ENCODE assay signal across 18 mouse cellular contexts in the genomic region with DNA sequence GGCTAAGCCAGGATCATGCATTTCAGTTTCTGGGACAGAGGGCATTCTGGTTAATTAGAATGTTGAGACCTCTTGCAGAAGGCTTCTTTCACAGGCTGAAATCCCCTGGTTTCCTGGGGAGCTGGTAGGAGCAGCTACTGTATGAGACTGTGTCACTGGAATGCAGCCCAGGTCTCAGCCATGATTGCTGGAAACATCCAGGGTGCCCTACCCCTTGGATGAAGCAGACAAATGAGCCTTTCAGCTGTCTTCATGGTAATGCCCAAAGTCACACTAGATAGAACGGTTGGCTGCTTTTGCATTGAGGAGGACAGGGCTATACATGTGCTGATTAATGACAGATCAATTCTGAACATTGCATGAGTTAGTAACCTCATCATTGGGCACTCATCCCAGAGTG.
"Had no signal": no experiment of that assay in that cellular context is flagged by ENCODE, and none has a peak within 500 bp of the region (broad histone marks: within the 10 kb centered on the region; RNA-seq: fewer than 3 reads in every experiment).

No protein-coding gene starts in this region.

- H3K36me3 ChIP-seq: midbrain, embryonic 10.5 days; midbrain, embryonic 12.5 days; neural tube, embryonic 13.5 days; neural tube, embryonic 15.5 days had no signal

- H3K4me1 ChIP-seq: midbrain, embryonic 10.5 days; midbrain, embryonic 12.5 days; neural tube, embryonic 13.5 days; neural tube, embryonic 15.5 days had no signal

- H3K4me2 ChIP-seq: lung, embryonic 14.5 days; midbrain, embryonic 12.5 days; neural tube, embryonic 13.5 days; neural tube, embryonic 15.5 days had no signal

- H3K27ac ChIP-seq: midbrain, embryonic 10.5 days; midbrain, embryonic 12.5 days; neural tube, embryonic 13.5 days; neural tube, embryonic 15.5 days had no signal

- H3K27me3 ChIP-seq: midbrain, embryonic 12.5 days; neural tube, embryonic 13.5 days; neural tube, embryonic 15.5 days had no signal

- H3K9ac ChIP-seq: lung, embryonic 14.5 days; midbrain, embryonic 12.5 days; neural tube, embryonic 13.5 days; neural tube, embryonic 15.5 days had no signal

- H3K9me3 ChIP-seq: midbrain, embryonic 10.5 days; midbrain, embryonic 12.5 days; neural tube, embryonic 13.5 days; neural tube, embryonic 15.5 days had no signal

- H3K4me3 ChIP-seq: midbrain, embryonic 10.5 days; midbrain, embryonic 12.5 days; myocyte; neural tube, embryonic 13.5 days; neural tube, embryonic 15.5 days had no signal

- DNase-seq: lung, adult 18-20 months; lung, embryonic 14.5 days; lung, postnatal 10 days; lung, postnatal 4 days; midbrain, embryonic 14.5 days; retina, postnatal 1 day; right cerebral cortex, adult 18-20 months; right cerebral cortex, postnatal 25 days; right cerebral cortex, postnatal 4 days; spleen, adult 18-20 months; thymus, adult 18-20 months; thymus, postnatal 14 days; thymus, postnatal 36 days had no signal
